10 mouse cellular contexts compared by ENCODE assay signal in the genomic region with DNA sequence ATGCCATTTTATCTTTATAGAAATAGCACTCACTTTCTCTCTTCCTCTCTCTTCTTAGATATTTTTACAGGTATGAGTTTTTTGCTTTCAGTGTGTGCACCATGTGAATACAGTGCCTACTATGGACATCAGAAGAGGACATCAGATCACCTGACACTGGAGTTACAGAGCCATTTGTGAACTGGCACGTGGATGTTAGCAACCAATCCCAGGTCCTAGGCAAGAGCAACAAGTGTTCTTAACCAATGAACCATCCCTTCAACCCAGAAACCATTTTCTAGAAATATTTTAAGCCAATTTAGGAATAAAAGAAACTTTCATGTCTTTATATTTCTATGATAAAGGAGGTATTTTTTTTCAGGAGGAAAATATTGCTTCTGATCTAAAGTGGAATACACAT.
DNase-seq lines count a peak whose midpoint lies in the region; ATAC-seq and TF ChIP-seq lines count a peak whose summit lies in the region.
"Had no signal": no experiment of that assay in that cellular context is flagged by ENCODE, and none has a peak within 500 bp of the region (broad histone marks: within the 10 kb centered on the region; RNA-seq: fewer than 3 reads in every experiment).

No protein-coding gene starts in this region.

- no peak for TF ChIP-seq CTCF in gastrocnemius, adult 2 months (IDR thresholded peaks at IDR 0.05)
- TF ChIP-seq CTCF in CH12.LX (conservative IDR thresholded peaks at IDR 0.05 in 1 of 2, IDR thresholded peaks at IDR 0.05 in 1 of 2; ENCODE audit: low read depth in 2 of 2, low read length in 2 of 2): no peak

- DNase-seq in gastrocnemius, adult 2 months: no peak
- DNase-seq in gastrocnemius, postnatal 25 days: no peak
- peak; percentile 13 for DNase-seq in CH12.LX (ENCODE audit: extremely low read depth)
- peak; percentile 57 for DNase-seq in induced T-regulatory cell, adult 2 months (ENCODE audit: low read depth)
- DNase-seq in forebrain, embryonic 10.5 days (ENCODE audit: extremely low spot score, low spot score): no peak
- no peak for DNase-seq in left cerebral cortex, adult 18-20 months (ENCODE audit: low spot score in 2 of 2)
- DNase-seq in left cerebral cortex, postnatal 10 days (ENCODE audit: extremely low spot score in 1 of 2, low spot score in 2 of 2): no peak

- WGBS in forebrain, embryonic 10.5 days: 74% methylated on average over 1 of the region's 1 CpGs

- H3K36me3 ChIP-seq in CH12.LX (replicated peaks in 1 of 2; ENCODE audit: control insufficient read depth in 1 of 2, insufficient read depth in 1 of 2, low read length in 1 of 2): no peaks in the 10 kb centered on the region
- no peaks in the 10 kb centered on the region for H3K36me3 ChIP-seq in forebrain, embryonic 10.5 days (replicated peaks)
- H3K36me3 ChIP-seq: limb, embryonic 13.5 days; midbrain, embryonic 10.5 days had no signal

- H3K4me3 ChIP-seq in gastrocnemius, adult 2 months: peak overlapping the region; percentile 74; the same call in 1 of the 2 replicates
- H3K4me3 ChIP-seq in CH12.LX (replicated peaks in 1 of 3; ENCODE audit: low read depth in 2 of 3, low read length in 2 of 3, poor library complexity in 1 of 3): no peak overlapping the region
- H3K4me3 ChIP-seq in forebrain, embryonic 10.5 days: no peak overlapping the region
- H3K4me3 ChIP-seq: midbrain, embryonic 10.5 days had no signal

- H3K4me2 ChIP-seq in CH12.LX (ENCODE audit: insufficient read depth, low read depth, poor library complexity, severe bottlenecking): peak overlapping the region; percentile 40; the same call in 1 of the 2 replicates

- H3K27me3 ChIP-seq in CH12.LX (replicated peaks): no peaks in the 10 kb centered on the region
- no peaks in the 10 kb centered on the region for H3K27me3 ChIP-seq in forebrain, embryonic 10.5 days (ENCODE audit: poor library complexity, severe bottlenecking)
- H3K27me3 ChIP-seq: limb, embryonic 13.5 days had no signal

- TF ChIP-seq RAD21 in CH12.LX (IDR thresholded peaks at IDR 0.05; ENCODE audit: low read depth, low read length): no peak

- no peak for TF ChIP-seq POLR2A in CH12.LX (IDR thresholded peaks at IDR 0.05; ENCODE audit: low read depth, low read length)

- H3K9me3 ChIP-seq in CH12.LX (replicated peaks; ENCODE audit: low read length): no peaks in the 10 kb centered on the region
- no peaks in the 10 kb centered on the region for H3K9me3 ChIP-seq in forebrain, embryonic 10.5 days
- H3K9me3 ChIP-seq: limb, embryonic 13.5 days; midbrain, embryonic 10.5 days had no signal

- H3K9ac ChIP-seq in CH12.LX (ENCODE audit: insufficient read depth, low read depth): peak overlapping the region; percentile 99
- H3K9ac ChIP-seq: limb, embryonic 13.5 days had no signal

- dilution Hi-C loops in CH12.LX (cut with MboI; ENCODE audit: extremely low pct_ligation_motif_present, extremely low pct_unique_long_range_greater_than_20kb, low sequenced_read_pairs): no loop called here

- peak overlapping the region; percentile 93 for H3K27ac ChIP-seq in gastrocnemius, adult 2 months
- peak overlapping the region; percentile 60; the same call in 1 of the 2 replicates for H3K27ac ChIP-seq in CH12.LX (ENCODE audit: insufficient read depth, low read depth)
- H3K27ac ChIP-seq in forebrain, embryonic 10.5 days: no peak overlapping the region
- H3K27ac ChIP-seq: midbrain, embryonic 10.5 days had no signal

- no peaks in the 10 kb centered on the region for H3K79me2 ChIP-seq in CH12.LX (replicated peaks; ENCODE audit: control insufficient read depth, extremely low read depth, insufficient read depth, poor library complexity, severe bottlenecking)

- in situ Hi-C loops in CH12.LX (cut with MboI; ENCODE audit: low pct_ligation_motif_present, low pct_unique_long_range_greater_than_20kb, low sequenced_read_pairs): no loop called here

- H3K4me1 ChIP-seq in CH12.LX (ENCODE audit: control insufficient read depth in 1 of 2, insufficient read depth in 2 of 2): peaks cover 3 to 15% of the 10 kb centered on the region in 2 experiments; a peak in 3 of 4 replicates
- no peaks in the 10 kb centered on the region for H3K4me1 ChIP-seq in forebrain, embryonic 10.5 days
- H3K4me1 ChIP-seq: midbrain, embryonic 10.5 days had no signal

- TF ChIP-seq EP300 in CH12.LX (IDR thresholded peaks at IDR 0.05; ENCODE audit: low read length): no peak

- intact Hi-C loops in gastrocnemius, adult 2 months (cut with DNase I): loop anchor here (5.0 to 10.0 kb wide), 2 partner anchors 94 to 207 kb away; no protein-coding TSS in a partner anchor
- intact Hi-C loops in left cerebral cortex, postnatal 10 days (cut with DNase I): no loop called here

- ATAC-seq in megakaryocyte progenitor cell, adult 5-6 weeks (replicated peaks; ENCODE audit: poor library complexity): peak; percentile 40

TF ChIP-seq in CH12.LX, 34 proteins besides CTCF, POLR2A, EP300 and RAD21:
- 0 out of 2 replicates have a peak, but pooled peaks have one; percentile 39 for TF ChIP-seq MAX (IDR thresholded peaks at IDR 0.05; ENCODE audit: low read length)
- TF ChIP-seq USF2 (conservative IDR thresholded peaks at IDR 0.05; ENCODE audit: low read depth, low read length): peak; percentile 47
- TF ChIP-seq USF1 (IDR thresholded peaks at IDR 0.05; ENCODE audit: low read depth, low read length): peak; percentile 62
- TF ChIP-seq BHLHE40 (IDR thresholded peaks at IDR 0.05; ENCODE audit: low read depth, low read length): peak; percentile 71
- no peak for TF ChIP-seq UBTF (IDR thresholded peaks at IDR 0.05; ENCODE audit: low read depth, low read length)

Comparison
In these comparisons a context has a peak if more than half of its experiments do, and no peak if none do; other contexts are left out.
1. DNase-seq: peak in CH12.LX (single experiment) and induced T-regulatory cell, adult 2 months (single experiment); none in gastrocnemius, adult 2 months (single experiment), gastrocnemius, postnatal 25 days (single experiment), forebrain, embryonic 10.5 days (single experiment), left cerebral cortex, adult 18-20 months (0 of 2) and left cerebral cortex, postnatal 10 days (0 of 2).